Mouse (Mus musculus) adrenal gland, postnatal 4 days (tissue): ENCODE measurements at regions not wholly inside any gene's neighbourhood (a gene's known extent, or its start where the extent isn't known, plus 50 kb on each side); places are given as distances from the start of the nearest gene placed in this dataset.

Source experiments
- DNase-seq, 2 experiments: peaks; one replicate each; pipeline ENCODE4 v3.0.0; 2021 to 2022; ENCODE audit warnings: low spot score in 2 of 2, mixed read lengths in 2 of 2

DNA sequence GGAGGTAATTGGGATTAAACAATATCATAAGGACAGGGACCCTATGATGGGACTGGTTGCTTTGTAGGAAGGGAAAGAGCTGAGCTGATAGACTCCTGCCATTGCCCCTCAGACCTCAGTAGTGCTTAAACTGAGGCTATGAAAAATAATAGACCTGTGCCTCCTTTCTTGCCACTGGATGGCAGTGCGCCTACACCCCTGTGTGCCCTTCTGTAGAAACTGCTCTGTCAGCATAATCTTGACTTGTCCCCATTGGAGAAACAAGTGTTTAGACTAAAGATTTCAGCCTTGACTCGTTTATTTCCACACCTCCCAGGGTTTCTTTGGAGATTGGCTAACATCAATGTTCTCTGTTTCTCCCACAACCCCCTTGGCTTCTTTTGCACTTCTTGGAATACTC lies 876.0 kb upstream of the Fam160b2 start:
- DNase-seq, result no peak

DNA sequence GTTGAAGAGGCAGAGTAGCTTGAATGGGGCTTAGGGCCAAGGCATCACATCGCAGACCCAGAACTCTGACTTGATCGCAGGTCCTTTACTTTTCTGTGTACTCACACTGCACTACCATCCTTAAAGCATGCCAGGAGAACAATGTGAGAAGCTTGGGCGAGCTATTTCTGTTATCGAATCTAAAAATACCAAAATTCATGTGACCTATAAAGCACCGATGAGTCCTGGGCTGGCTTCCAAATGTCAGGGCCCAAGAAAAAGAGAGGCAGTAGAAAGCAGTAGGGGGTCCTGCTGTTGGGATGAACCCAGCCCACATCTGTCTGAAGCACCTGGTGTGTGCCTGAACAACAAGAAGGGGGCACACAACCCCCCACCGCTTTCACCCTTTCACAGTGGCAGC lies 874.3 kb upstream of the Fam160b2 start:
- DNase-seq, result no peak

DNA sequence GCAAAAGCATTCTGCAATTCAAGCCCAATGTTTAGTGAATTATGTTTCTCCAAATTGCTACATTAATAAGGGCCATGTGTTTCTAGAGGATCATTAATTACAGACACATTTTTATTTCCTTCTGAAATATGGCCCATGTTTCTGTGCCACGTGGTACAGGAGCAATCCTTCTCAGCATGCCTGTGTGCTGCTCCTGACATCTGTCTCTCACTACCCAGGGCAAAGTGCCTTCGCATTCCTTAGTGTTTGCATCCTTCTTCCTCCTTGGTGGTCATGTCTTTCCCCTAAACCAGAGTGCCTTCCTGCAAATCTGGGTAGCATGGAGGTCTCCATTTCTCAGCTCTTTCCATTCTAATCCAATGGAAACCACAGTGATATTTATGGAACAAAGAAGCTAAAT lies 832.7 kb upstream of the Fam160b2 start:
- no peak for DNase-seq
